Mouse (Mus musculus) limb, embryonic 10.5 days (tissue): Measurements from ENCODE around the gene Dexi. TPM values are rescaled to one million over a fixed set of nuclear protein-coding genes. Genes with fewer than 3 reads are reported as not detected.
A peak's percentile ranks its signal among the peaks of the same experiment; 100 is the strongest.

ENCODE experiments used
- DNase-seq: peaks from one replicate; pipeline ENCODE4 v3.0.0-alpha.2; 2017; ENCODE audit warnings: low spot score
- H3K27ac ChIP-seq: fragments of 300-500 bp; sonication (generic); 2 replicates; pipeline ENCODE4 v1.5.1; 2016; ENCODE audit warnings: mild to moderate bottlenecking
- H3K27me3 ChIP-seq: fragments of 300-500 bp; sonication (generic); 2 replicates; pipeline ENCODE4 v1.6.1; 2016; ENCODE audit warnings: low read depth, mild to moderate bottlenecking; ENCODE audit not compliant: poor library complexity, severe bottlenecking
- H3K36me3 ChIP-seq: fragments of 300-500 bp; sonication (generic); 2 replicates; pipeline ENCODE4 v1.6.1; 2016; ENCODE audit warnings: mild to moderate bottlenecking, moderate library complexity
- H3K4me1 ChIP-seq: fragments of 300-500 bp; sonication (generic); 2 replicates; pipeline ENCODE4 v1.6.1; 2016
- H3K4me3 ChIP-seq: fragments of 300-500 bp; sonication (generic); 2 replicates; pipeline ENCODE4 v1.5.1; 2016; ENCODE audit warnings: mild to moderate bottlenecking, moderate library complexity
- H3K9me3 ChIP-seq: fragments of 300-500 bp; sonication (generic); replicated peaks from 2 replicates; pipeline ENCODE4 v1.6.1; 2016; ENCODE audit warnings: mild to moderate bottlenecking
- WGBS: fragments of 180-500 bp; shearing (Covaris S2); methylation state at CpG from one replicate; pipeline ENCODE4 v1.1.7; 2016; 5-methylcytosine and 5-hydroxymethylcytosine counted together
- polyA plus RNA-seq: library from polyadenylated mRNA; unstranded; fragments of >200 nt; fragmentation: Nextera tagmentation; extraction: Ambion mirVana; gene quantifications from 2 replicates; pipeline ENCODE4 v1.2.1, GENCODE M21; 2016

Gene Dexi
- polyA plus RNA-seq, 1 experiment from 2014 or later: 20.5 TPM

DNA sequence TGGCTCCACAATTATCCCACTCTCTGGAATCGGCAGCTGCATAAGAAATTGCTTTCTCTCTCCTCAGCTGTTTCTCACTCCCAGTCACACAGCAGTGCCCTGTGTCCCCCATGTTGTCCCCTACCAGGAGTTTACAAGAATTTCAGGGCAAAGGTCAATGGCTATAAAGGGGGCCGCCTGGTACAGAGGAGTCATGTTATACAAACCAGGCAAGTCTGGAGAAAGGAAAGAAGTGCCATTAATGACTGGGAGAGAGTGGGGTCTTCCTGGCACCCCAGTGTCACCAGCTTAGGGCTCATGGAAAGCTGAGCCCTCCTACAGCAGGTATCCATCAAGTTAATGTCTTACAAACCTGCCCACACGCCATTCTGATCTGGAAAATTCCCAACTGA lies 88.3 kb downstream of the Dexi start:
- H3K9me3 ChIP-seq: no peaks in the 10 kb centered on the region
- H3K36me3 ChIP-seq: no peaks in the 10 kb centered on the region
- WGBS: 14% methylated on average over 3 of the region's 3 CpGs
- H3K4me1 ChIP-seq: peaks cover 28% of the 10 kb centered on the region
- H3K4me3 ChIP-seq: no peak overlapping the region
- no peaks in the 10 kb centered on the region for H3K27me3 ChIP-seq
- peak overlapping the region; percentile 58; the same call in 1 of the 2 replicates for H3K27ac ChIP-seq
- peak; percentile 61 for DNase-seq

DNA sequence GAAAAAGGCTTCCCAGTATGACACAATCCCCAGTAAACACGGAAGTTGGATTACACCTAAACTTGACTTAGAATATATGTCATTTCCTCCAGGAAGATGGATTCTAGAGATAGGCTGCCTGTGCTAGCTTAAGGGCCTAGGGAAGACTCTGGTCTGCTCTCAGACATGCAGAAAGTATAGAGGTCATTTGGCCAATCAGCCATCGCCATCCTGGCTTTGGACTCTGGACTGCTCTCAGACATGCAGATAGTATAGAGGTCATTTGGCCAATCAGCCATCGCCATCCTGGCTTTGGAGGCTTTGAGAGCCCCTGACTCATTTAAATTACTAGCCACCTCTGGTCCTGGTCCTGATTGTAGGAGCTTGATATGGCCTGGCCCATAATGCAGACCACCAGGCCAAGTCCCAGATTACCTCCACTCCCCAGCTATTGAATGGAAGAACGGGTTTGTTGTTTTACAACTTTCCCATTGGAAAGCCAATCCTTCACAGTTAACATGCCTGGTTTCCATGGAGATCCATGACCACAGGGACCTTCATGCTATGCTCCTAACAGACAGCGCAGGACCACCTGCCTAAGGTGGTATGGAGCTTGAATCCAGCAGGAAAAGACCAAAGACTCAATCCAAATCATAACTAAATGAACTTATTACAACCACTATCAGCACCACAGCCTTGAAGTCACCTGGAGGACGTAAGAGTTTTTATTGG lies 88.8 kb downstream of the Dexi start:
- H3K36me3 ChIP-seq: no peaks in the 10 kb centered on the region
- H3K9me3 ChIP-seq: no peaks in the 10 kb centered on the region
- no peak overlapping the region for H3K4me3 ChIP-seq
- no peak for DNase-seq
- 56% methylated on average over 6 of the region's 6 CpGs for WGBS
- H3K27me3 ChIP-seq: no peaks in the 10 kb centered on the region
- peak overlapping the region; percentile 58; the same call in 1 of the 2 replicates for H3K27ac ChIP-seq
- H3K4me1 ChIP-seq: peaks cover 28% of the 10 kb centered on the region

Other genes starting within 250 kb of the Dexi start
- gene Emp2, start 229.1 kb downstream of the Dexi start, polyA plus RNA-seq: 2.4 and 4.2 TPM in 2 replicates
- not detected in 2 replicates for gene Tekt5, start 147.6 kb downstream of the Dexi start, polyA plus RNA-seq
- 92.0 and 94.8 TPM in 2 replicates for gene Nubp1, start 131.1 kb downstream of the Dexi start, polyA plus RNA-seq
- gene Tvp23a, start 95.7 kb downstream of the Dexi start, polyA plus RNA-seq: 15.9 and 22.7 TPM in 2 replicates
- gene Ciita, start 63.0 kb downstream of the Dexi start, polyA plus RNA-seq: 0.09 and 0.19 TPM in 2 replicates
- gene Clec16a, start 2.3 kb upstream of the Dexi start, polyA plus RNA-seq: 26.8 and 27.0 TPM in 2 replicates
- 3.5 and 4.6 TPM in 2 replicates for gene Socs1, start 242.5 kb upstream of the Dexi start, polyA plus RNA-seq
- gene Tnp2, start 245.6 kb upstream of the Dexi start, polyA plus RNA-seq: not detected in 2 replicates
- gene Prm3, start 247.9 kb upstream of the Dexi start, polyA plus RNA-seq: not detected in 2 replicates